Mouse (Mus musculus): ENCODE results near the gene Dhrs4. TPM values are rescaled to one million over a fixed set of nuclear protein-coding genes. Genes with fewer than 3 reads are reported as not detected.

Dhrs4 gene
- polyA plus RNA-seq, 1 experiment from 2014 or later: 88.4 TPM

GRCm38 (mm10) chr14:55513927-55514326 lies 35.4 kb downstream of the Dhrs4 start:
- H3K36me3 ChIP-seq (replicated peaks): no peaks in the 10 kb centered on the region
- no peak for DNase-seq (ENCODE audit: low spot score)
- no peak overlapping the region for H3K27ac ChIP-seq (replicated peaks)
- H3K4me1 ChIP-seq: peaks cover 12% of the 10 kb centered on the region
- WGBS: 74% methylated on average over 10 of the region's 10 CpGs
- H3K9me3 ChIP-seq: no peaks in the 10 kb centered on the region
- no peak overlapping the region for H3K4me3 ChIP-seq
- peaks cover 61% of the 10 kb centered on the region for H3K27me3 ChIP-seq (replicated peaks; ENCODE audit: low read depth, poor library complexity, severe bottlenecking)

- H3K27me3 ChIP-seq (replicated peaks; ENCODE audit: low read depth, poor library complexity, severe bottlenecking): peaks cover 72% of the 10 kb centered on the region
- DNase-seq (ENCODE audit: low spot score): no peak
- WGBS: 90% methylated on average over 4 of the region's 4 CpGs
These were observed 37.3 kb downstream of the Dhrs4 start for GRCm38 (mm10) chr14:55515846-55516245.

GRCm38 (mm10) chr14:55518897-55519296 lies 40.3 kb downstream of the Dhrs4 start:
- H3K4me3 ChIP-seq: no peak overlapping the region
- DNase-seq (ENCODE audit: low spot score): peak; percentile 47
- H3K4me1 ChIP-seq: peaks cover 17% of the 10 kb centered on the region
- H3K9me3 ChIP-seq: no peaks in the 10 kb centered on the region
- no peak overlapping the region for H3K27ac ChIP-seq (replicated peaks)
- 54% methylated on average over 2 of the region's 2 CpGs for WGBS
- no peaks in the 10 kb centered on the region for H3K36me3 ChIP-seq (replicated peaks)
- H3K27me3 ChIP-seq (replicated peaks; ENCODE audit: low read depth, poor library complexity, severe bottlenecking): peaks cover 78% of the 10 kb centered on the region

More at GRCm38 (mm10) chr14:55515846-55516245, 37.3 kb downstream of the Dhrs4 start:
- no peaks in the 10 kb centered on the region for H3K36me3 ChIP-seq (replicated peaks)
- no peak overlapping the region; the same call in 1 of the 2 replicates for H3K27ac ChIP-seq (replicated peaks)
- peaks cover 18% of the 10 kb centered on the region for H3K4me1 ChIP-seq
- no peak overlapping the region for H3K4me3 ChIP-seq
- no peaks in the 10 kb centered on the region for H3K9me3 ChIP-seq

- 64% methylated on average over 4 of the region's 4 CpGs for WGBS
These were observed 41.0 kb downstream of the Dhrs4 start for GRCm38 (mm10) chr14:55519604-55520003.

GRCm38 (mm10) chr14:55520451-55521361 lies 42.1 kb downstream of the Dhrs4 start:
- H3K4me3 ChIP-seq: peak overlapping the region; percentile 65
- H3K9me3 ChIP-seq: no peaks in the 10 kb centered on the region
- H3K36me3 ChIP-seq (replicated peaks): no peaks in the 10 kb centered on the region
- peak; percentile 59 for DNase-seq (ENCODE audit: low spot score)
- 0 out of 2 replicates have a peak overlapping the region, but pooled peaks have one; percentile 3 for H3K27ac ChIP-seq (replicated peaks)
- WGBS: under 1% methylated on average over 61 of the region's 61 CpGs
- H3K4me1 ChIP-seq: peaks cover 17% of the 10 kb centered on the region
- H3K27me3 ChIP-seq (replicated peaks; ENCODE audit: low read depth, poor library complexity, severe bottlenecking): peaks cover 86% of the 10 kb centered on the region

More at GRCm38 (mm10) chr14:55519604-55520003, 41.0 kb downstream of the Dhrs4 start:
- no peak for DNase-seq (ENCODE audit: low spot score)
- Histone ChIP-seq H3K27ac (replicated peaks) (no peak overlapping the region), H3K36me3 (replicated peaks) (no peaks in the 10 kb centered on the region), H3K4me3 (no peak overlapping the region), H3K27me3 (replicated peaks; ENCODE audit: low read depth, poor library complexity, severe bottlenecking) (peaks cover 85% of the 10 kb centered on the region), H3K9me3 (no peaks in the 10 kb centered on the region), H3K4me1 (peaks cover 17% of the 10 kb centered on the region)

GRCm38 (mm10) chr14:55524062-55524461 lies 45.5 kb downstream of the Dhrs4 start:
- H3K36me3 ChIP-seq (replicated peaks): no peaks in the 10 kb centered on the region
- peaks cover 14% of the 10 kb centered on the region for H3K4me1 ChIP-seq
- no peak overlapping the region for H3K27ac ChIP-seq (replicated peaks)
- no peak for DNase-seq (ENCODE audit: low spot score)
- no peak overlapping the region for H3K4me3 ChIP-seq
- no peaks in the 10 kb centered on the region for H3K9me3 ChIP-seq
- 64% methylated on average over 4 of the region's 4 CpGs for WGBS
- H3K27me3 ChIP-seq (replicated peaks; ENCODE audit: low read depth, poor library complexity, severe bottlenecking): peaks cover 60% of the 10 kb centered on the region

- Histone ChIP-seq H3K36me3 (replicated peaks) (no peaks in the 10 kb centered on the region), H3K9me3 (no peaks in the 10 kb centered on the region), H3K27me3 (replicated peaks; ENCODE audit: low read depth, poor library complexity, severe bottlenecking) (peaks cover 60% of the 10 kb centered on the region), H3K27ac (replicated peaks) (no peak within 1 kb of the TSS), H3K4me1 (peaks cover 13% of the 10 kb centered on the region), H3K4me3 (no peak within 1 kb of the TSS)
- WGBS: 38% methylated on average over 8 of the region's 8 CpGs
- no peak for DNase-seq (ENCODE audit: low spot score)
These were observed 46.2 kb downstream of the Dhrs4 start, which contains the start of gene Nrl for GRCm38 (mm10) chr14:55524785-55525184. TSS of gene Nrl (minus strand) at chr14:55524981.

- Histone ChIP-seq H3K4me3 (no peak overlapping the region), H3K4me1 (no peaks in the 10 kb centered on the region), H3K36me3 (replicated peaks) (no peaks in the 10 kb centered on the region), H3K9me3 (no peaks in the 10 kb centered on the region), H3K27me3 (replicated peaks; ENCODE audit: low read depth, poor library complexity, severe bottlenecking) (peaks cover 48% of the 10 kb centered on the region), H3K27ac (replicated peaks) (no peak overlapping the region)
- 80% methylated on average over 2 of the region's 2 CpGs for WGBS
- no peak for DNase-seq (ENCODE audit: low spot score)
These were observed 48.1 kb downstream of the Dhrs4 start for GRCm38 (mm10) chr14:55526674-55527073.

GRCm38 (mm10) chr14:55527940-55528339 lies 49.4 kb downstream of the Dhrs4 start:
- peaks cover 35% of the 10 kb centered on the region for H3K27me3 ChIP-seq (replicated peaks; ENCODE audit: low read depth, poor library complexity, severe bottlenecking)
- H3K4me3 ChIP-seq: no peak overlapping the region
- WGBS: 22% methylated on average over 3 of the region's 3 CpGs
- peak; percentile 26 for DNase-seq (ENCODE audit: low spot score)
- H3K9me3 ChIP-seq: no peaks in the 10 kb centered on the region
- H3K27ac ChIP-seq (replicated peaks): no peak overlapping the region
- no peaks in the 10 kb centered on the region for H3K36me3 ChIP-seq (replicated peaks)
- H3K4me1 ChIP-seq: no peaks in the 10 kb centered on the region

GRCm38 (mm10) chr14:55536116-55536745 lies 57.7 kb downstream of the Dhrs4 start:
- Histone ChIP-seq H3K36me3 (replicated peaks) (no peaks in the 10 kb centered on the region), H3K27me3 (replicated peaks; ENCODE audit: low read depth, poor library complexity, severe bottlenecking) (0 out of 2 replicates have a peak, but pooled peaks cover 6% of the 10 kb centered on the region), H3K9me3 (no peaks in the 10 kb centered on the region), H3K4me3 (no peak overlapping the region), H3K27ac (replicated peaks) (no peak overlapping the region), H3K4me1 (peaks cover 18% of the 10 kb centered on the region)
- WGBS: 54% methylated on average over 6 of the region's 6 CpGs
- DNase-seq (ENCODE audit: low spot score): peak; percentile 43

Data from embryonic facial prominence, embryonic 10.5 days (tissue).